Mouse (Mus musculus): ENCODE results near the gene Kmt5c. TPM values are rescaled to one million over a fixed set of nuclear protein-coding genes. Genes with fewer than 3 reads are reported as not detected.
"Not testable (repeated sequence)": the region's sequence is repeated elsewhere in the genome, so short reads cannot be mapped to it uniquely, and the experiment has no call there.

Gene Kmt5c
- polyA plus RNA-seq, 1 experiment from 2014 or later: 67.0 TPM

- Histone ChIP-seq H3K4me2 (ENCODE audit: low read length) (peak within 1 kb of the TSS; percentile 94), H3K9ac (replicated peaks; ENCODE audit: low read length) (peak within 1 kb of the TSS; percentile 76), H3K36me3 (ENCODE audit: control insufficient read depth, insufficient read depth, low read length) (peaks cover 7% of the 10 kb centered on the region), H3K27ac (replicated peaks; ENCODE audit: low read depth, low read length) (peak within 1 kb of the TSS; percentile 71), H3K27me3 (ENCODE audit: control insufficient read depth, insufficient read depth, low read length) (peaks cover 9% of the 10 kb centered on the region; the same call in 1 of the 2 replicates), H3K4me3 (replicated peaks; ENCODE audit: low read depth, low read length) (peak within 1 kb of the TSS; percentile 48), H3K9me3 (ENCODE audit: control insufficient read depth, low read length) (no peaks in the 10 kb centered on the region), H3K4me1 (ENCODE audit: control insufficient read depth, insufficient read depth, low read length) (peaks cover 6% of the 10 kb centered on the region; the same call in 1 of the 2 replicates)
- no peak for DNase-seq
- WGBS: 9% methylated on average over 39 of the region's 40 CpGs
- 0 out of 2 replicates have a peak, but pooled peaks have one; percentile 1 for ATAC-seq (ENCODE audit: low FRiP score, low TSS enrichment)
These were observed 49.6 kb downstream of the Kmt5c start, which contains the start of gene Tmem238 for GRCm38 (mm10) chr7:4789436-4789935. Tmem238 (minus strand) TSS chr7:4789656.

GRCm38 (mm10) chr7:4792278-4793212 lies 52.6 kb downstream of the Kmt5c start, which contains the start of gene Rpl28:
Rpl28 (plus strand) TSS chr7:4792874.
- DNase-seq (peak; percentile 99), ATAC-seq (ENCODE audit: low FRiP score, low TSS enrichment) (peak; percentile 86)
- Histone ChIP-seq H3K4me1 (ENCODE audit: control insufficient read depth, insufficient read depth, low read length) (peaks cover 6% of the 10 kb centered on the region; the same call in 1 of the 2 replicates), H3K27me3 (ENCODE audit: control insufficient read depth, insufficient read depth, low read length) (peaks cover 9% of the 10 kb centered on the region; the same call in 1 of the 2 replicates), H3K4me3 (replicated peaks; ENCODE audit: low read depth, low read length) (peak within 1 kb of the TSS; percentile 71), H3K4me2 (ENCODE audit: low read length) (peak within 1 kb of the TSS; percentile 83), H3K36me3 (ENCODE audit: control insufficient read depth, insufficient read depth, low read length) (peaks cover 34% of the 10 kb centered on the region), H3K27ac (replicated peaks; ENCODE audit: low read depth, low read length) (peak within 1 kb of the TSS; percentile 89), H3K9me3 (ENCODE audit: control insufficient read depth, low read length) (no peaks in the 10 kb centered on the region), H3K9ac (replicated peaks; ENCODE audit: low read length) (peak within 1 kb of the TSS; percentile 80)
- WGBS: 2% methylated on average over 54 of the region's 54 CpGs

GRCm38 (mm10) chr7:4793248-4793647 lies 53.3 kb downstream of the Kmt5c start:
- H3K4me1 ChIP-seq (ENCODE audit: control insufficient read depth, insufficient read depth, low read length); DNase-seq; H3K27me3 ChIP-seq (ENCODE audit: control insufficient read depth, insufficient read depth, low read length); H3K9me3 ChIP-seq (ENCODE audit: control insufficient read depth, low read length): not testable (repeated sequence)
- Histone ChIP-seq H3K4me3 (replicated peaks; ENCODE audit: low read depth, low read length) (peak overlapping the region; percentile 71), H3K36me3 (ENCODE audit: control insufficient read depth, insufficient read depth, low read length) (peaks cover 40% of the 10 kb centered on the region), H3K4me2 (ENCODE audit: low read length) (peak overlapping the region; percentile 83), H3K27ac (replicated peaks; ENCODE audit: low read depth, low read length) (peak overlapping the region; percentile 89), H3K9ac (replicated peaks; ENCODE audit: low read length) (peak overlapping the region; percentile 80)
- 1% methylated on average over 31 of the region's 31 CpGs for WGBS
- ATAC-seq (ENCODE audit: low FRiP score, low TSS enrichment): peak; percentile 2; the same call in 1 of the 2 replicates

GRCm38 (mm10) chr7:4793674-4794073 lies 53.8 kb downstream of the Kmt5c start:
- peaks cover 9% of the 10 kb centered on the region; the same call in 1 of the 2 replicates for H3K27me3 ChIP-seq (ENCODE audit: control insufficient read depth, insufficient read depth, low read length)
- peak overlapping the region; percentile 71 for H3K4me3 ChIP-seq (replicated peaks; ENCODE audit: low read depth, low read length)
- peaks cover 40% of the 10 kb centered on the region for H3K36me3 ChIP-seq (ENCODE audit: control insufficient read depth, insufficient read depth, low read length)
- H3K4me2 ChIP-seq (ENCODE audit: low read length): peak overlapping the region; percentile 83
- no peaks in the 10 kb centered on the region for H3K9me3 ChIP-seq (ENCODE audit: control insufficient read depth, low read length)
- H3K9ac ChIP-seq (replicated peaks; ENCODE audit: low read length): peak overlapping the region; percentile 80
- peaks cover 6% of the 10 kb centered on the region; the same call in 1 of the 2 replicates for H3K4me1 ChIP-seq (ENCODE audit: control insufficient read depth, insufficient read depth, low read length)
- WGBS: 45% methylated on average over 4 of the region's 4 CpGs
- no peak for DNase-seq
- H3K27ac ChIP-seq (replicated peaks; ENCODE audit: low read depth, low read length): no peak overlapping the region
- no peak for ATAC-seq (ENCODE audit: low FRiP score, low TSS enrichment)

- no peak for DNase-seq
- no peaks in the 10 kb centered on the region for H3K9me3 ChIP-seq (ENCODE audit: control insufficient read depth, low read length)
- H3K36me3 ChIP-seq (ENCODE audit: control insufficient read depth, insufficient read depth, low read length): peaks cover 46% of the 10 kb centered on the region
- H3K4me2 ChIP-seq (ENCODE audit: low read length): no peak overlapping the region
- H3K4me3 ChIP-seq (replicated peaks; ENCODE audit: low read depth, low read length): no peak overlapping the region
- H3K27me3 ChIP-seq (ENCODE audit: control insufficient read depth, insufficient read depth, low read length): peaks cover 4% of the 10 kb centered on the region; the same call in 1 of the 2 replicates
- 84% methylated on average over 3 of the region's 3 CpGs for WGBS
- H3K9ac ChIP-seq (replicated peaks; ENCODE audit: low read length): no peak overlapping the region
- H3K27ac ChIP-seq (replicated peaks; ENCODE audit: low read depth, low read length): no peak overlapping the region
- peaks cover 6% of the 10 kb centered on the region; the same call in 1 of the 2 replicates for H3K4me1 ChIP-seq (ENCODE audit: control insufficient read depth, insufficient read depth, low read length)
- ATAC-seq (ENCODE audit: low FRiP score, low TSS enrichment): no peak
These were observed 54.8 kb downstream of the Kmt5c start for GRCm38 (mm10) chr7:4794631-4795168.

- H3K4me3 ChIP-seq (replicated peaks; ENCODE audit: low read depth, low read length): no peak overlapping the region
- WGBS: 75% methylated on average over 7 of the region's 7 CpGs
- DNase-seq (peak; percentile 74), ATAC-seq (ENCODE audit: low FRiP score, low TSS enrichment) (no peak)
- no peaks in the 10 kb centered on the region for H3K27me3 ChIP-seq (ENCODE audit: control insufficient read depth, insufficient read depth, low read length)
- H3K27ac ChIP-seq (replicated peaks; ENCODE audit: low read depth, low read length): no peak overlapping the region
- H3K4me2 ChIP-seq (ENCODE audit: low read length): no peak overlapping the region
- peaks cover 6% of the 10 kb centered on the region; the same call in 1 of the 2 replicates for H3K4me1 ChIP-seq (ENCODE audit: control insufficient read depth, insufficient read depth, low read length)
- H3K9ac ChIP-seq (replicated peaks; ENCODE audit: low read length): no peak overlapping the region
- no peaks in the 10 kb centered on the region for H3K9me3 ChIP-seq (ENCODE audit: control insufficient read depth, low read length)
- H3K36me3 ChIP-seq (ENCODE audit: control insufficient read depth, insufficient read depth, low read length): peaks cover 46% of the 10 kb centered on the region
These were observed 56.0 kb downstream of the Kmt5c start for GRCm38 (mm10) chr7:4795767-4796433.
